14 mouse cellular contexts compared by ENCODE assay signal in genomic region chr15:88509626-88510025, GRCm38 (mm10).
DNase-seq lines count a peak whose midpoint lies in the region; ATAC-seq lines count a peak whose summit lies in the region.
"Had no signal": no experiment of that assay in that cellular context is flagged by ENCODE, and none has a peak within 500 bp of the region (broad histone marks: within the 10 kb centered on the region; RNA-seq: fewer than 3 reads in every experiment).

No protein-coding gene starts in this region.

- 81% methylated on average over 2 of the region's 2 CpGs for WGBS in midbrain, embryonic 11.5 days
- 77% methylated on average over 2 of the region's 2 CpGs for WGBS in midbrain, embryonic 13.5 days
- WGBS in neural tube, embryonic 15.5 days: 64% methylated on average over 2 of the region's 2 CpGs
- 85% methylated on average over 2 of the region's 2 CpGs for WGBS in limb, embryonic 10.5 days

- DNase-seq in midbrain, embryonic 11.5 days (ENCODE audit: low spot score, missing footprints): peak; percentile 35
- DNase-seq in cerebellum, postnatal 10 days: peak; percentile 81 to 85
- DNase-seq in layer of hippocampus, adult 9-11 months: peak; percentile 56
- DNase-seq in right cerebral cortex, postnatal 4 days: peak; percentile 53
- DNase-seq in limb, embryonic 10.5 days (ENCODE audit: low spot score): no peak
- DNase-seq: gastrocnemius, postnatal 10 days; heart, postnatal 14 days; kidney, adult 8-10 months; liver; lung, postnatal 4 days had no signal

- no peak overlapping the region for H3K9ac ChIP-seq in midbrain, embryonic 11.5 days (ENCODE audit: low read length)
- H3K9ac ChIP-seq in midbrain, embryonic 13.5 days (replicated peaks): no peak overlapping the region
- no peak overlapping the region for H3K9ac ChIP-seq in neural tube, embryonic 15.5 days (replicated peaks)
- H3K9ac ChIP-seq: stomach, embryonic 15.5 days had no signal

- H3K9me3 ChIP-seq in midbrain, embryonic 11.5 days (ENCODE audit: control insufficient read depth, low read length): no peaks in the 10 kb centered on the region
- no peaks in the 10 kb centered on the region for H3K9me3 ChIP-seq in midbrain, embryonic 13.5 days
- H3K9me3 ChIP-seq in neural tube, embryonic 15.5 days (replicated peaks): no peaks in the 10 kb centered on the region
- no peaks in the 10 kb centered on the region for H3K9me3 ChIP-seq in limb, embryonic 10.5 days (replicated peaks)
- H3K9me3 ChIP-seq: stomach, embryonic 15.5 days had no signal

- H3K4me2 ChIP-seq in midbrain, embryonic 11.5 days: no peak overlapping the region
- H3K4me2 ChIP-seq in midbrain, embryonic 13.5 days (replicated peaks): no peak overlapping the region
- H3K4me2 ChIP-seq in neural tube, embryonic 15.5 days: no peak overlapping the region
- H3K4me2 ChIP-seq: stomach, embryonic 15.5 days had no signal

- no peak for ATAC-seq in midbrain, embryonic 11.5 days (ENCODE audit: low FRiP score)
- no peak for ATAC-seq in midbrain, embryonic 13.5 days
- ATAC-seq in neural tube, embryonic 15.5 days (ENCODE audit: low FRiP score): no peak

- H3K27ac ChIP-seq in midbrain, embryonic 11.5 days (ENCODE audit: low read depth, low read length): no peak overlapping the region
- no peak overlapping the region for H3K27ac ChIP-seq in midbrain, embryonic 13.5 days
- H3K27ac ChIP-seq in neural tube, embryonic 15.5 days (replicated peaks): no peak overlapping the region
- H3K27ac ChIP-seq in limb, embryonic 10.5 days: no peak overlapping the region
- H3K27ac ChIP-seq: stomach, embryonic 15.5 days had no signal

- H3K4me1 ChIP-seq in midbrain, embryonic 11.5 days (ENCODE audit: control insufficient read depth, insufficient read depth, low read length): no peaks in the 10 kb centered on the region
- H3K4me1 ChIP-seq in midbrain, embryonic 13.5 days (replicated peaks): no peaks in the 10 kb centered on the region
- no peaks in the 10 kb centered on the region for H3K4me1 ChIP-seq in neural tube, embryonic 15.5 days
- H3K4me1 ChIP-seq in limb, embryonic 10.5 days: no peaks in the 10 kb centered on the region
- H3K4me1 ChIP-seq: stomach, embryonic 15.5 days had no signal

- no peaks in the 10 kb centered on the region for H3K36me3 ChIP-seq in midbrain, embryonic 11.5 days (ENCODE audit: control insufficient read depth, insufficient read depth, low read length)
- no peaks in the 10 kb centered on the region for H3K36me3 ChIP-seq in midbrain, embryonic 13.5 days
- H3K36me3 ChIP-seq in neural tube, embryonic 15.5 days: no peaks in the 10 kb centered on the region
- no peaks in the 10 kb centered on the region for H3K36me3 ChIP-seq in limb, embryonic 10.5 days
- H3K36me3 ChIP-seq: stomach, embryonic 15.5 days had no signal

- no peak overlapping the region for H3K4me3 ChIP-seq in midbrain, embryonic 11.5 days (ENCODE audit: low read depth, low read length)
- no peak overlapping the region for H3K4me3 ChIP-seq in midbrain, embryonic 13.5 days (replicated peaks)
- H3K4me3 ChIP-seq in neural tube, embryonic 15.5 days (replicated peaks): no peak overlapping the region
- H3K4me3 ChIP-seq in limb, embryonic 10.5 days: no peak overlapping the region
- H3K4me3 ChIP-seq: myocyte; stomach, embryonic 15.5 days had no signal

- H3K27me3 ChIP-seq in midbrain, embryonic 11.5 days (ENCODE audit: control insufficient read depth, insufficient read depth, low read length): no peaks in the 10 kb centered on the region
- H3K27me3 ChIP-seq in midbrain, embryonic 13.5 days: no peaks in the 10 kb centered on the region
- no peaks in the 10 kb centered on the region; the same call in 1 of the 2 replicates for H3K27me3 ChIP-seq in neural tube, embryonic 15.5 days (replicated peaks)
- H3K27me3 ChIP-seq in limb, embryonic 10.5 days (ENCODE audit: low read depth, poor library complexity, severe bottlenecking): no peaks in the 10 kb centered on the region
- H3K27me3 ChIP-seq: stomach, embryonic 15.5 days had no signal
